Mouse (Mus musculus) spleen, adult 2 months (tissue): ENCODE data around the gene Xpo5.

Experiments used
- CTCF ChIP-seq: fragments of 200-500 bp; IDR thresholded peaks from 2 replicates; pipeline ENCODE4 v1.5.1; 2011; ENCODE audit warnings: mild to moderate bottlenecking, inconsistent platforms; ENCODE audit not compliant: insufficient read depth, insufficient read length, insufficient replicate concordance; ENCODE audit errors: extremely low read depth
- POLR2A ChIP-seq: fragments of 200-500 bp; IDR thresholded peaks from 2 replicates; pipeline ENCODE4 v1.6.1; 2011; ENCODE audit warnings: low read depth, low read length, inconsistent platforms

DNA sequence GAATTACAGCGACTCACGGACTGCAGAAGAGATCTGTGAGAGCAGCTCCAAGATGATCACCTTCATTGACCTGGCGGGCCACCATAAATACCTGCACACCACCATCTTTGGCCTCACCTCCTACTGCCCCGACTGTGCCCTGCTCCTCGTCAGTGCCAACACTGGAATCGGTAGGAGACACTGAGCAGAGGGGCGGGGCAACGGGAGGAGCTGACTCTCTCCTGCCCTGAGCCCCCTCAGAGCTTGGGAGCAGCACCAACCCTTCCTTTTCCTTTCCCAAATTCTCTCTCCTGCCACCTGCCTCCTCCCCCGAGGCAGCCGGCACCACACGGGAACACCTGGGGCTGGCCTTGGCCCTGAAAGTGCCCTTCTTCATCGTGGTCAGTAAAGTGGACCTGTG is 37.1 kb upstream of the Xpo5 start:
- TF ChIP-seq CTCF (no peak), POLR2A (no peak)
